Mouse (Mus musculus) lung, postnatal 0 days (tissue): Measurements from ENCODE around the gene Lpp. TPM values are rescaled to one million over a fixed set of nuclear protein-coding genes. Genes with fewer than 3 reads are reported as not detected.

Source experiments
- ATAC-seq: fragments of 200-750 bp; cut with Nextera tagmentation; 2 replicates; pipeline ENCODE4 v1.8.0; 2017; ENCODE audit warnings: moderate library complexity
- DNase-seq: peaks from one replicate; pipeline ENCODE4 v3.0.0-alpha.2; 2016; ENCODE audit warnings: low spot score
- H3K27ac ChIP-seq: fragments of 300-500 bp; sonication (generic); 2 replicates; pipeline ENCODE4 v1.5.1; 2014; ENCODE audit warnings: antibody characterized with exemption, mild to moderate bottlenecking, low read length, mixed read lengths
- H3K27me3 ChIP-seq: fragments of 300-500 bp; sonication (generic); replicated peaks from 2 replicates; pipeline ENCODE4 v1.6.1; 2014; ENCODE audit warnings: low read length, mixed read lengths; ENCODE audit not compliant: insufficient read depth
- H3K36me3 ChIP-seq: fragments of 300-500 bp; sonication (generic); 2 replicates; pipeline ENCODE4 v1.6.1; 2014; ENCODE audit warnings: low read length, mixed read lengths; ENCODE audit not compliant: insufficient read depth
- H3K4me1 ChIP-seq: fragments of 300-500 bp; sonication (generic); 2 replicates; pipeline ENCODE4 v1.6.1; 2014; ENCODE audit warnings: antibody characterized with exemption, low read depth, low read length, mixed read lengths; ENCODE audit not compliant: insufficient read depth
- H3K4me2 ChIP-seq: fragments of 300-500 bp; sonication (generic); replicated peaks from 2 replicates; pipeline ENCODE4 v1.6.1; 2014; ENCODE audit warnings: low read depth, mild to moderate bottlenecking, low read length, moderate library complexity, mixed read lengths
- H3K4me3 ChIP-seq: fragments of 300-500 bp; sonication (generic); 2 replicates; pipeline ENCODE4 v1.5.1; 2014; ENCODE audit warnings: low read depth, low read length
- H3K9ac ChIP-seq: fragments of 300-500 bp; sonication (generic); replicated peaks from 2 replicates; pipeline ENCODE4 v1.6.1; 2014; ENCODE audit warnings: low read depth, mild to moderate bottlenecking
- H3K9me3 ChIP-seq: fragments of 300-500 bp; sonication (generic); 2 replicates; pipeline ENCODE4 v1.6.1; 2016; ENCODE audit warnings: low read length, mixed read lengths
- CTCF ChIP-seq: IDR thresholded peaks from 2 replicates; pipeline ENCODE4 v1.5.1; 2016; ENCODE audit warnings: antibody characterized with exemption, mild to moderate bottlenecking
- EP300 ChIP-seq: IDR thresholded peaks from 2 replicates; pipeline ENCODE4 v1.6.1; 2016; ENCODE audit warnings: antibody characterized with exemption, mild to moderate bottlenecking, control low read depth
- WGBS: fragments of 180-500 bp; shearing (Covaris S2); extraction: QIAGEN DNeasy Blood & Tissue Kit; methylation state at CpG from one replicate; pipeline ENCODE4 v1.1.7; 2014; 5-methylcytosine and 5-hydroxymethylcytosine counted together
- polyA plus RNA-seq: library from polyadenylated mRNA; unstranded; fragments of >200 nt; fragmentation: Nextera tagmentation; extraction: Ambion mirVana; gene quantifications from 2 replicates; pipeline ENCODE4 v1.2.1, GENCODE M21; 2015

Gene Lpp
- polyA plus RNA-seq, 1 experiment from 2014 or later: 36.8 TPM

DNA sequence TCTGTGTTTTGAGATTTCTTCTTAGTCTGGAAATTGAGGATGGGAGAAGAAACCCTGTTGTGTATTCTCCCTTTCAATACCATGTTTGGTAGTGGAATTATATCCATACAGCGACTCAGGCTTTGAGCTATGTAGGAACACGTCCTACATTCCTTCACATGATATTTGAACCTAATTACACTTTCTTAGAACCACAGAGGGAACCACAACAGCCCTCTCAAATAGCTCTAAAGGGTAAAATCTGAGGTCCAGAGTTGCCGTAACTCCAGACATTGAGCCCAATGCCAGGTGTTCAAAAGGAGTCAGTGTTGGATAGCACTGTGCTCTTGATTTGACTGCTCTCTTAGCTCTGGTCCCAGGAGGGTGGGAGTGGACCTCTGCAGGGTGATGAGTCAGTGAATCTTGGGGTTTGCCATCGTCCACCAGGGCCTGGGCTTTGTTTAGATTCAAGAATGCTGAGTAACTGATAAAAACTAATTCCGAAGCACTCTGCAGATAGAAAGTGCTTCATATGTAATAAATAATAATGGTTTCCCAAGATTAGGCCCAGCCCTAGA lies 104.9 kb downstream of the Lpp start:
- no peak for ATAC-seq
- no peak for TF ChIP-seq EP300
- no peak for TF ChIP-seq CTCF
- Histone ChIP-seq H3K4me1 (peaks cover 11% of the 10 kb centered on the region; the same call in 1 of the 2 replicates), H3K9me3 (no peaks in the 10 kb centered on the region), H3K4me2 (no peak overlapping the region), H3K36me3 (no peaks in the 10 kb centered on the region), H3K27me3 (no peaks in the 10 kb centered on the region), H3K9ac (no peak overlapping the region), H3K27ac (no peak overlapping the region), H3K4me3 (no peak overlapping the region)
- WGBS: 66% methylated on average over 5 of the region's 5 CpGs
- no peak for DNase-seq

DNA sequence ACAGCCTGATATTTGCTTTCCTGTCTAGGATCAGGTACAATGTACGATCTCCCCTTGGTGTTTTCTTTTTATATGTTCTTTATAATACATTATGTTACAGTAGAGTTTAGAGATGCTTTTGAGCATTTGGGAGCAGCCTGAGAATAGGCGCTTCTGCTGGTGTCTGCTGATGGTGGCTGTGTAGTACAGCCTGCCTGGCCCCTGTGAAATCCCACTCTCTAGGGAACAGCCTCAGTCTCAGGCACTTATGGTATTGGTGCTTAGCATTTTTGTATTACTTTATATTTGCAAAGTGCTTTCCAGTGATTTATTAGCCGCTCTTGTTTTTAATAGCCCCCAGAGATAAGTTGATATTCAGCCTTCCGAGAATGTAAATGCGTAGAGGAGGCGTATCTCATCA lies 107.9 kb downstream of the Lpp start:
- DNase-seq: no peak

DNA sequence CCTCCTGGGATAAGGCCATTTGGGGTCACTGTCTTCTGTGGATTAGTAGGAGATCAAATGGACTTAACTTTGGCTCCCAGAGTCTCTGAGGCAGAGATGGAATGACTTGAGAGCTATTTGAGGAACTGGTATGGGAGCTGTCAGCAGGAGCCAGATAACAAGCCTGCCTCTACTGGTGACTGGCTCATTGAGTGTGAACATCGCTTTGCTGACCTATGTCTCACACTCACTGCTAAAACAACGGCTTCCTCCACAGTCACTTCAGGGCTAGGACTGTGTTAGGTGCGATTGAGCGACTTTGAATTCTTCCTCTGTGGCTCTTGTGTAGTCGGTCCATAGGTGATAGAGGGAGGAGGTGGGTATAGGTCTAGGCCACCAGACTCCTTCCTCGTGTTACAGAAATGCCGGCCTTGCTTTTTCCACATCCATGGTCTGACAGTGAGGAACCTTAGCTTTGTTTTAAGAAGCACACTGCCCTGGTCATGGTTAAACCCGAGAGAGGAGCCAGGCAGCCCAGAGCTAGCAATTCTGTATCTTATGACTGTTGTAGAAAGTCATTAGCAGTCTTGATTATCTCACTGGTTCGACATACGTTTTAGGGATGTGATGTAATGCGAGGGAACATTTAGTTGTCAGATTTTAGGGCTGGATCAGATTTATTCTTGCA lies 108.5 kb downstream of the Lpp start:
- ATAC-seq (no peak), DNase-seq (no peak)
- H3K27ac ChIP-seq: no peak overlapping the region
- no peak overlapping the region for H3K4me3 ChIP-seq
- no peak for TF ChIP-seq EP300
- TF ChIP-seq CTCF: peak; percentile 23
- no peak overlapping the region for H3K4me2 ChIP-seq
- no peaks in the 10 kb centered on the region for H3K9me3 ChIP-seq
- H3K27me3 ChIP-seq: no peaks in the 10 kb centered on the region
- H3K9ac ChIP-seq: no peak overlapping the region
- WGBS: 73% methylated on average over 11 of the region's 11 CpGs
- no peaks in the 10 kb centered on the region for H3K36me3 ChIP-seq
- no peaks in the 10 kb centered on the region; the same call in 1 of the 2 replicates for H3K4me1 ChIP-seq

More for the DNA sequence above, 107.9 kb downstream of the Lpp start:
- no peaks in the 10 kb centered on the region for H3K36me3 ChIP-seq
- peaks cover under 1% of the 10 kb centered on the region; the same call in 1 of the 2 replicates for H3K4me1 ChIP-seq
- H3K27me3 ChIP-seq: no peaks in the 10 kb centered on the region
- WGBS: 82% methylated on average over 6 of the region's 6 CpGs
- no peak overlapping the region for H3K4me3 ChIP-seq
- H3K27ac ChIP-seq: no peak overlapping the region
- H3K4me2 ChIP-seq: no peak overlapping the region
- no peaks in the 10 kb centered on the region for H3K9me3 ChIP-seq
- no peak overlapping the region for H3K9ac ChIP-seq
- no peak for ATAC-seq
- TF ChIP-seq CTCF: no peak
- no peak for TF ChIP-seq EP300

DNA sequence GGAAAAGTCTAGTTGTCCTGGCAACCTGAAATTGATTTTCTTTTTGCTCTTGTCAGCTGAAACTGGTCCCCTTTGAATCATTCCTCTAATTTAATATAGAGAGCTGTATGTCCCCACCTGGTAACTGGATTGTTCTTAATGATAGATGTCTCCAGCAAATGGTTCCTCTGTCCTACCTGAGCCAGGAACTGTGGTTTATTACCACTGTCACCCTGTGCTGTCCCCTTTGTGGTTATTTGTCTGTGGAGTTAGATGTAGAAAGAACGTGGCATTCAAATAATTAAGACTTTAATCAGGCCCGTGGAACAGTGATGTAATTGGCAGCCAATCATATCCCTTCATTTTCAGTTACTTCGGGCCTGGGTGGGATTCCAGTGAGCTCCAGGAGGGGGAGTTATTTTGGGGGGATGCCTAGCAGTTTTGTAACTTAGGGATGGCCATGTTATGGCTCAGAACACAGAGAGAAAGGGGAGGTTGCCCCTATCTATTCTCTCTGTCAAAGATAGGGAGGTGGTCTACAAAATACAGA lies 109.1 kb downstream of the Lpp start:
- no peak overlapping the region for H3K4me3 ChIP-seq
- no peaks in the 10 kb centered on the region for H3K27me3 ChIP-seq
- no peaks in the 10 kb centered on the region for H3K36me3 ChIP-seq
- no peaks in the 10 kb centered on the region; the same call in 1 of the 2 replicates for H3K4me1 ChIP-seq
- no peaks in the 10 kb centered on the region for H3K9me3 ChIP-seq
- TF ChIP-seq EP300: no peak
- TF ChIP-seq CTCF: peak; percentile 15; the same call in 1 of the 2 replicates
- no peak overlapping the region for H3K27ac ChIP-seq
- H3K9ac ChIP-seq: no peak overlapping the region
- ATAC-seq (no peak), DNase-seq (no peak)
- no peak overlapping the region for H3K4me2 ChIP-seq
- 85% methylated on average over 3 of the region's 3 CpGs for WGBS

DNA sequence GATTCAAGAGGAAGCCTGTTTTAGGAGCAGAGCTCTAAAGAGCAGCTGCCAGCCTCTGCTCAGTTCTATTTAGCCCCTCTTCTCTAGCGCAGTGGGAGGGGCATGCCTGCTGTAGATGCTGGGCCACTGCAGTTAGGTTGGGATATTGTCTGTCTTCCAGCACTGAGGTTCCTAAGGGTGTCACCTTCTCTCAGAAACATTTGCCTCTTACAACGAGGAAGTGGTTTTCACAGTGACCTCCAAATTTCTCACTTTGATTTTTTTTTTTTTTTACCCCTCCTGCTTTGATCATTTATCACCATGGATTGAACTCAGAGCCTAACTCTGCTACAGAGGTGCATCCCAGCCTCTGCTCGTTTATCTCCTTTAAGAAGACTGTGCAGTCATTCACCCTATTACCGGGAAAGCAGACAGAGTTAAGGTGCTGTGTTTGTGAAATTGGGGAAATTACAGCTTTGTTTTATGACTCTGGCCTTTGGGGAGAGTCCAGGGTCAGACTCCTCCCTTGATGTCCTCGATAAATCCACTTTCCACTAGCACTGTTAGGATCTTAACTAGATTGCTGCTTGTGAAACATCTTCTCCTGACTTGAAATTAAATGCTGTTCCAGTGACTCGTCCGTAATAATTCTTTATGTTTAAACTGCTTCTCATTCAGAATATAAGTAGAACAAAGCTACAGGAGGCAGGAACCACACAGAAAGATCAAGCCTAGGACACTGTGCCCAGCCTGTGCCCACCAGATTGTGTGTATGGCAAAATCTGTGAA lies 111.7 kb downstream of the Lpp start:
- Histone ChIP-seq H3K27me3 (no peaks in the 10 kb centered on the region), H3K27ac (no peak overlapping the region), H3K4me1 (no peaks in the 10 kb centered on the region; the same call in 1 of the 2 replicates), H3K9me3 (no peaks in the 10 kb centered on the region), H3K9ac (no peak overlapping the region), H3K4me2 (no peak overlapping the region), H3K4me3 (no peak overlapping the region), H3K36me3 (no peaks in the 10 kb centered on the region)
- ATAC-seq (no peak), DNase-seq (no peak)
- WGBS: 59% methylated on average over 7 of the region's 7 CpGs
- no peak for TF ChIP-seq EP300
- no peak for TF ChIP-seq CTCF

DNA sequence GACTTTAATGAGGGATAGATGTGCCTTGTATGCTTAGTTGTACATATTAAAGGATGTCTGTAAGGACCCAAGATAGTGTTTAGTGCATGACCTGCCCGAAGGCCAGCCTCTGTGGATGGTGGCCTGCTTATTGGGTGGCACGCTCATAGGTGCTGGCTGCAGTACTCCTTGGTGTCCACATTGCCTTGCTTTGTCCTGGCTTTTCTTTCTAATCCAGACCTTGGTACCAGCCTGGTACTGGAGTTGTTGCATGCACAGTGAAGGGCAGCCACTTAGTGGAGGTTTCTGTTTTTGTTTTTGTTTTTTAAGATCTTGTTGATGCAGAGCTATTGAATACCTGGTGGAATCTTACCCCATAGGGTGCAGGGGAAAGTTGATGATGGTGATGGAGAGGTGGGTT lies 112.9 kb downstream of the Lpp start:
- Histone ChIP-seq H3K4me3 (no peak overlapping the region), H3K9ac (no peak overlapping the region), H3K27me3 (no peaks in the 10 kb centered on the region), H3K36me3 (no peaks in the 10 kb centered on the region), H3K9me3 (no peaks in the 10 kb centered on the region), H3K4me1 (no peaks in the 10 kb centered on the region; the same call in 1 of the 2 replicates), H3K4me2 (no peak overlapping the region), H3K27ac (no peak overlapping the region)
- no peak for TF ChIP-seq EP300
- TF ChIP-seq CTCF: no peak
- DNase-seq (no peak), ATAC-seq (no peak)
- WGBS: 96% methylated on average over 2 of the region's 2 CpGs
